Mouse (Mus musculus) kidney, postnatal 14 days (tissue): ENCODE measurements around the gene Nfkbia.

Experiments
- DNase-seq: peaks from one replicate; pipeline ENCODE4 v3.0.0; 2022; ENCODE audit warnings: mixed read lengths

The Nfkbia gene

GRCm38 (mm10) chr12:55489986-55490721 is 2.3 kb downstream of the Nfkbia start:
- peak; percentile 8 for DNase-seq

- peak; percentile 23 for DNase-seq
These were observed 3.6 kb downstream of the Nfkbia start for GRCm38 (mm10) chr12:55488661-55489447.

- peak; percentile 8 for DNase-seq
These were observed 4.4 kb downstream of the Nfkbia start for GRCm38 (mm10) chr12:55487843-55488660.

- DNase-seq, result peak; percentile 50
These were observed 5.3 kb downstream of the Nfkbia start for GRCm38 (mm10) chr12:55486923-55487674.

GRCm38 (mm10) chr12:55484800-55485199 is 7.6 kb downstream of the Nfkbia start:
- DNase-seq, result no peak

GRCm38 (mm10) chr12:55484079-55484774 is 8.2 kb downstream of the Nfkbia start:
- DNase-seq, result no peak

- no peak for DNase-seq
These were observed 8.9 kb downstream of the Nfkbia start for GRCm38 (mm10) chr12:55483591-55483990.

GRCm38 (mm10) chr12:55482732-55483131 is 9.7 kb downstream of the Nfkbia start:
- DNase-seq, result no peak

GRCm38 (mm10) chr12:55481739-55482138 is 10.7 kb downstream of the Nfkbia start:
- no peak for DNase-seq

GRCm38 (mm10) chr12:55480471-55481153 is 11.8 kb downstream of the Nfkbia start:
- DNase-seq, result peak; percentile 35

- DNase-seq, result no peak
These were observed 13.5 kb downstream of the Nfkbia start for GRCm38 (mm10) chr12:55478901-55479300.

- DNase-seq, result no peak
These were observed 18.3 kb downstream of the Nfkbia start for GRCm38 (mm10) chr12:55474209-55474583.

- DNase-seq, result peak; percentile 84
These were observed 18.9 kb downstream of the Nfkbia start for GRCm38 (mm10) chr12:55473250-55474208.

- DNase-seq, result no peak
These were observed 21.1 kb downstream of the Nfkbia start for GRCm38 (mm10) chr12:55471344-55471743.

GRCm38 (mm10) chr12:55470442-55470841 is 22.0 kb downstream of the Nfkbia start:
- DNase-seq, result no peak

GRCm38 (mm10) chr12:55467331-55468180 is 24.9 kb downstream of the Nfkbia start:
- DNase-seq, result no peak

GRCm38 (mm10) chr12:55466816-55467215 is 25.6 kb downstream of the Nfkbia start:
- no peak for DNase-seq

GRCm38 (mm10) chr12:55466088-55466701 is 26.3 kb downstream of the Nfkbia start:
- DNase-seq, result peak; percentile 34
